8 mouse cellular contexts compared by ENCODE assay signal in genomic region chr5:89526878-89527578, GRCm38 (mm10). TPM values are rescaled to one million over a fixed set of nuclear protein-coding genes. Genes with fewer than 3 reads are reported as not detected.
DNase-seq lines count a peak whose midpoint lies in the region; ATAC-seq and TF ChIP-seq lines count a peak whose summit lies in the region.

Gene Npffr2 (plus strand): TSS chr5:89527429.

- in situ Hi-C loops in Patski (cut with MboI; ENCODE audit: low pct_unique_long_range_greater_than_20kb), result no loop called here

- H3K4me2 ChIP-seq in forebrain, embryonic 15.5 days (replicated peaks), result peak within 1 kb of the TSS; percentile 87
- H3K4me2 ChIP-seq in stomach, embryonic 16.5 days (ENCODE audit: low read depth, low read length), result peak within 1 kb of the TSS; percentile 57

- peak within 1 kb of the TSS; percentile 43 for H3K4me3 ChIP-seq in forebrain, embryonic 15.5 days
- H3K4me3 ChIP-seq in stomach, embryonic 16.5 days (replicated peaks; ENCODE audit: low read length), result peak within 1 kb of the TSS; percentile 26

- WGBS in forebrain, embryonic 15.5 days, result 5% methylated on average over 23 of the region's 23 CpGs
- WGBS in stomach, embryonic 16.5 days, result 7% methylated on average over 23 of the region's 23 CpGs

- H3K36me3 ChIP-seq in forebrain, embryonic 15.5 days, result no peaks in the 10 kb centered on the region
- H3K36me3 ChIP-seq in stomach, embryonic 16.5 days (ENCODE audit: control insufficient read depth, insufficient read depth, low read length), result no peaks in the 10 kb centered on the region

- no peak within 1 kb of the TSS for H3K27ac ChIP-seq in forebrain, embryonic 15.5 days (replicated peaks)
- no peak within 1 kb of the TSS for H3K27ac ChIP-seq in stomach, embryonic 16.5 days (ENCODE audit: low read length)

- ATAC-seq in Patski, result peak; percentile 92
- peak; percentile 94 for ATAC-seq in forebrain, embryonic 15.5 days (replicated peaks)
- ATAC-seq in stomach, embryonic 16.5 days (ENCODE audit: insufficient read depth, low FRiP score), result peak; percentile 84

- no peaks in the 10 kb centered on the region for H3K9me3 ChIP-seq in forebrain, embryonic 15.5 days
- H3K9me3 ChIP-seq in stomach, embryonic 16.5 days (replicated peaks; ENCODE audit: control insufficient read depth, low read length), result no peaks in the 10 kb centered on the region

- peaks cover 12% of the 10 kb centered on the region for H3K27me3 ChIP-seq in Patski
- H3K27me3 ChIP-seq in forebrain, embryonic 15.5 days, result no peaks in the 10 kb centered on the region
- H3K27me3 ChIP-seq in stomach, embryonic 16.5 days (ENCODE audit: control insufficient read depth, insufficient read depth, low read length), result no peaks in the 10 kb centered on the region

- TF ChIP-seq CTCF in Patski (IDR thresholded peaks at IDR 0.05), result no peak

- H3K4me1 ChIP-seq in forebrain, embryonic 15.5 days, result peaks cover 9% of the 10 kb centered on the region
- no peaks in the 10 kb centered on the region for H3K4me1 ChIP-seq in stomach, embryonic 16.5 days (ENCODE audit: control insufficient read depth, insufficient read depth, low read length)

- peak; percentile 3 to 7 for DNase-seq in cerebellum, postnatal 36 days
- DNase-seq in cerebellum, adult 9-10 months, result no peak
- DNase-seq in Patski (ENCODE audit: low read depth, low spot score), result no peak
- DNase-seq in kidney, postnatal 10 days, result peak; percentile 44
- peak; percentile 14 for DNase-seq in lung, postnatal 25 days (ENCODE audit: low spot score)
- DNase-seq in T-cell, adult 2 months (ENCODE audit: low spot score), result no peak

- H3K9ac ChIP-seq in forebrain, embryonic 15.5 days (replicated peaks), result peak within 1 kb of the TSS; percentile 49
- H3K9ac ChIP-seq in stomach, embryonic 16.5 days (ENCODE audit: low read length), result peak within 1 kb of the TSS; percentile 32

- POLR2A ChIA-PET in Patski (lab: Charles Lee), result no interaction called here

- CTCF ChIA-PET in Patski (lab: Charles Lee), result interaction anchor here (0.8 to 2.2 kb wide), 3 partner anchors 12 to 27 kb away, joined by 3 to 8 read pairs (median 4); no protein-coding TSS in a partner anchor

RNA-seq across cellular contexts. Expression of gene Npffr2, which starts in this region (rescaled TPM):
- 0.05 TPM for polyA plus RNA-seq in Patski (2021)
- not detected in 2 replicates for polyA plus RNA-seq in forebrain, embryonic 15.5 days (2015; fragmentation: Nextera tagmentation; extraction: Ambion mirVana)
- 0.15 TPM in 1 of 2 replicates, not detected in the other for polyA plus RNA-seq in stomach, embryonic 16.5 days (2015; fragmentation: Nextera tagmentation; extraction: Ambion mirVana)

Comparison
In these comparisons a context has a peak if more than half of its experiments do, and no peak if none do; other contexts are left out.
1. DNase-seq: peak in cerebellum, postnatal 36 days (2 of 2), kidney, postnatal 10 days (single experiment) and lung, postnatal 25 days (single experiment); none in cerebellum, adult 9-10 months (single experiment), Patski (single experiment) and T-cell, adult 2 months (single experiment).
2. Peak in ATAC-seq in Patski; RNA of the gene not detected or under 1 TPM.
3. Peak in ATAC-seq, H3K4me3 ChIP-seq, H3K9ac ChIP-seq and H3K4me2 ChIP-seq in forebrain, embryonic 15.5 days; RNA of the gene not detected or under 1 TPM.
4. Peak in ATAC-seq, H3K4me3 ChIP-seq, H3K9ac ChIP-seq and H3K4me2 ChIP-seq in stomach, embryonic 16.5 days; RNA of the gene not detected or under 1 TPM.
5. Peak in every context shown above with its lines, with median percentiles within 50 percentile points of each other: ATAC-seq.